Mouse (Mus musculus) small intestine, adult 2 months (tissue): ENCODE results near the gene Trabd2b. TPM values are rescaled to one million over a fixed set of nuclear protein-coding genes. Genes with fewer than 3 reads are reported as not detected.

ENCODE experiments used
- H3K27ac ChIP-seq: fragments of 200-500 bp; 2 replicates; pipeline ENCODE4 v1.5.1; 2012; ENCODE audit warnings: low read depth, low read length, control low read depth, inconsistent platforms; ENCODE audit not compliant: insufficient read depth
- H3K27me3 ChIP-seq: fragments of 200-500 bp; 2 replicates; pipeline ENCODE4 v1.6.1; 2012; ENCODE audit warnings: mild to moderate bottlenecking, moderate library complexity, low read length, inconsistent platforms; ENCODE audit not compliant: control insufficient read depth, insufficient read depth
- H3K36me3 ChIP-seq: fragments of 200-500 bp; 2 replicates; pipeline ENCODE4 v1.6.1; 2012; ENCODE audit warnings: mild to moderate bottlenecking, low read length, control low read depth, inconsistent platforms; ENCODE audit not compliant: control insufficient read depth, insufficient read depth
- H3K4me1 ChIP-seq: fragments of 200-500 bp; 2 replicates; pipeline ENCODE4 v1.6.1; 2012; ENCODE audit warnings: low read length, inconsistent platforms, mixed read lengths; ENCODE audit not compliant: control insufficient read depth, insufficient read depth, insufficient read length
- H3K4me3 ChIP-seq: fragments of 200-500 bp; 2 replicates; pipeline ENCODE4 v1.5.1; 2012; ENCODE audit warnings: low read depth, mild to moderate bottlenecking, control low read depth, inconsistent platforms, low read length, moderate library complexity
- CTCF ChIP-seq: fragments of 200-500 bp; IDR thresholded peaks from 2 replicates; pipeline ENCODE4 v1.5.1; 2012; ENCODE audit warnings: low read depth, mild to moderate bottlenecking, control low read depth, inconsistent platforms, low read length, moderate library complexity, mixed read lengths; ENCODE audit not compliant: insufficient replicate concordance, insufficient read length; ENCODE audit errors: extremely low read depth
- POLR2A ChIP-seq: fragments of 200-500 bp; IDR thresholded peaks from 2 replicates; pipeline ENCODE4 v1.6.1; 2012; ENCODE audit warnings: low read depth, mild to moderate bottlenecking, control low read depth, inconsistent platforms, low read length, moderate library complexity
- WGBS: fragments of 180-500 bp; shearing (Covaris S2); methylation state at CpG from one replicate; pipeline ENCODE4 v1.1.7; 2018; 5-methylcytosine and 5-hydroxymethylcytosine counted together
- polyA plus RNA-seq: library from polyadenylated mRNA; depleted of rRNA; stranded (reverse); fragments of >200 nt; gene quantifications from 2 replicates; pipeline ENCODE4 v1.2.3, GENCODE M21; 2012

Trabd2b gene
- polyA plus RNA-seq, 1 experiment, result 0.32 TPM

DNA sequence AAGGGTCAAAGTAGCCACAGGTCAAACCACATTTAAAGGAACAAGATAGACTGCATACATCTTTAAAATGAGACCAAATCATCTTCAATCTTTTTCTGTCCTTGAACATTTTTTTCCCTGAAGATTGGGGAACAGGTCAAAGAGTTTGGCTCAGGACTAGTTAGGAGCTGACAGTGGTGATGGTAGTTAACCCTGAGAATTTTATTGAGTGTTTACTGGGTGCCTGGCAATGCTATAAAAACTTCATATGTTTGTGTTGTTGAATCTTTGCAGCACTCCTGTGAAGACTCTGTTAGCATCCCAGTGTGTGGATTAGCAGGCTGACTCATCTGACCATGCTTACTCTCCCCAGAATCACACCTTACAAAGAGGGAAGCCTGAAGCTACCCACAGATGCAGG, 238.8 kb downstream of the Trabd2b start:
- no peaks in the 10 kb centered on the region for H3K36me3 ChIP-seq
- H3K27me3 ChIP-seq, result no peaks in the 10 kb centered on the region
- H3K27ac ChIP-seq, result no peak overlapping the region
- no peak overlapping the region for H3K4me3 ChIP-seq
- TF ChIP-seq CTCF (no peak), POLR2A (no peak)
- no peaks in the 10 kb centered on the region; the same call in 1 of the 2 replicates for H3K4me1 ChIP-seq

DNA sequence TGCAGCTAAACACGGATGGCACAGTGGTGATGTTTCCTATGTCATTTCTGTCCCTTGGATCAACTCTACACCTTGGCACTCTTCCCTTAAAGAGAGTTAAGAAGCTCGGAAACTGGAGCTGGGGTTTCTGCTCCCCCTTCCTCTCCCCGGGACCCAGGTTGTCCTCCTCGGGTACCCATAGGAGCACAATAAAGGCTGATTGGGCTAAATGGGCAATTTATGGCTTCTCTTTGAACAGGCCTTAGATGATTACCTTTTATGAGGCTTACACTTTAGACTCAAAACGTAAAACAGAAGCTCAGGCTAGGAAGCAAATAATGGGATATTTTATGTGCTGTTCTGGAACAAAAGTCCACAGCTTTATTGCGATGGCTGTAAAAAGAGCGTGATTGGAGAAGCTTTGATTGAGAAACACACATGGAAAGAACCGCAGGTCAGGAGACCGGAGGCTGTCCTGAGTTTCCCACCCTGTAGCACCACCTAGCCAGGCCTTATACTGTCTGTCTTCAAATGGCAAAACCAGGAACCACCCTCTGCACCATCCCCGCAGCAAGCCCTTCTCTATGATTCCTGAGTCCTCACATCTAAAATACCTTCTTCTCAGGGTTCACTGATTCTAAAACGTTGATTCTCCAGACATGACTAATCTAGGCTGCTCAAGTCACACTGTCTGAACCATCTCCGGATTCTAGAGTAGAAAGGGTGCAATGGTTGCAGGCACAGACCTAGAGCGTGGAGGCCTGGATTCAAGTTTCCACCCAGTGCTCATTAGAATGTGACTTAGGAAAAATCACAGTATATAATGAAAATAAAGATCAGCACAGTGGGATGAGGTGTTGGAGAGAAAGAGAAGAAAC, 240.5 kb downstream of the Trabd2b start:
- WGBS, result 22% methylated on average over 13 of the region's 13 CpGs
- Histone ChIP-seq H3K27me3 (no peaks in the 10 kb centered on the region), H3K36me3 (no peaks in the 10 kb centered on the region), H3K4me1 (no peaks in the 10 kb centered on the region; the same call in 1 of the 2 replicates), H3K4me3 (no peak overlapping the region), H3K27ac (peak overlapping the region; percentile 83)
- TF ChIP-seq POLR2A, result no peak

DNA sequence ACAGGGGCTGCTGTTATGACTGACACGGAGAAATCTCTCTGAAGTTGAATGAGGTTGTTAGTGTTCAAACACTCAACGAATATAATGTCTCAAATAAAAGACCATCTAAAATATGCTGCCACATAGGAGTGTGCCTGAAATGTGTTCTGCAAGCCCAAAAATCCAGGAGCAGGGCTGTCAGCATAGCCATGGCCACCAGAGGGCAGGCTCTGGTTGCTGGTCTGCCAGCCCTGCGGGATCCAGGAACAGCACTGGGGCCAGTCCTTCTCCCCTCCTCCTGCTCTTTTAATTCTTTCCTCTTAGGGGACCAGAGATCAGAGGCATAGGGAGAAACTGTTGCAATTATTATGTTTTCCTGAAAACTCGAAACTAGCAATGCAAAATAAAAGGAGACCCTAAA, 241.2 kb downstream of the Trabd2b start:
- Histone ChIP-seq H3K36me3 (no peaks in the 10 kb centered on the region), H3K4me3 (no peak overlapping the region), H3K4me1 (no peaks in the 10 kb centered on the region; the same call in 1 of the 2 replicates), H3K27ac (no peak overlapping the region), H3K27me3 (no peaks in the 10 kb centered on the region)
- 1% methylated on average over 4 of the region's 4 CpGs for WGBS
- no peak for TF ChIP-seq POLR2A
- peak; percentile 93 for TF ChIP-seq CTCF

DNA sequence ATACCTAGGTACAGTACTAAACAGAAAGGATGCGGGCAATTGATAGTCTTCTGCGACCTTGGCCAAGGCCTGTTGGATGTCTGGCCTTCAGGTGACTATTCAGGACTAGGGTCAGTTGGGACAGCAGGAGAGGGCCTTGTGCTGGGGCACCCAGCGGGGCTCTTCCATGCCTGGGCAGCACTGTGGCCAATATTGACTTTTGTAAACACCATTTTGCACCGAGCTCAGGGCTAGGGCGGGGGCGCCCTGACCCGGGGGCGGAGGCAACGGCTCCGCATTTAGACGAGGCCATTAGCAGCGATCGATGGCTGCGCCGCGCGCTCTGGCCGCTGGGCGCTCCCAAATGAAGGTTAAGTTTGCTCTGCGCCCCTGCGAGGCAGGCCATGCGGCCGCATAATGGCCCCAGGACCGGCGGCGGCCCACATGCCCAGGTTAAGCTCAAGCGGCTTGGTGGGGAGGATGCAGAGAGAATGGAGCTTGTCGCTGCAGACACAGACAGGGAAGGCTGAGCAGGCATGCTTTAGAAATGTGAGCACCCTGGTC, 242.1 kb downstream of the Trabd2b start:
- no peaks in the 10 kb centered on the region for H3K27me3 ChIP-seq
- TF ChIP-seq CTCF (no peak), POLR2A (no peak)
- H3K4me1 ChIP-seq, result no peaks in the 10 kb centered on the region; the same call in 1 of the 2 replicates
- WGBS, result 50% methylated on average over 28 of the region's 28 CpGs
- no peak overlapping the region for H3K4me3 ChIP-seq
- H3K36me3 ChIP-seq, result no peaks in the 10 kb centered on the region
- H3K27ac ChIP-seq, result no peak overlapping the region

DNA sequence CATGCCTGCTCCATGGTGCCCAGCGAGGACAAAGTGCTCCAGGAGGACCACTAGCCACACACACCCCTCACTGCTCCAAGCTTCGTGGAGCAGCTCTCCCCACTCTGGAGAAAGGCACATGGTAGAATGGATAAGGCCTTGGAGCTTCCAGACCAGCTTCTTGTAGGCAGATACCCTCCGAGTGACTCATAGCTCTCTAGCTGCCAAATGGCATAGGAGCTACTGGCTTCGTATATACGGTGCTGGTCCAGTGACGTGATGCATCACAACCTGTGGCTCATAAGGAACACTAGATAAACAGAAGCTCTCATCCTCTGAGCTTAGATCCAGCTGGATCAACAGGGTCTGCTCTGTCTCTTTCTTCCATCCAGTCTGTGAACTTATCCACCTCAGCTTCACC, 244.0 kb downstream of the Trabd2b start:
- WGBS, result 80% methylated on average over 6 of the region's 6 CpGs
- Histone ChIP-seq H3K27ac (no peak overlapping the region), H3K27me3 (no peaks in the 10 kb centered on the region), H3K36me3 (no peaks in the 10 kb centered on the region), H3K4me1 (no peaks in the 10 kb centered on the region; the same call in 1 of the 2 replicates), H3K4me3 (no peak overlapping the region)
- TF ChIP-seq CTCF (no peak), POLR2A (no peak)

DNA sequence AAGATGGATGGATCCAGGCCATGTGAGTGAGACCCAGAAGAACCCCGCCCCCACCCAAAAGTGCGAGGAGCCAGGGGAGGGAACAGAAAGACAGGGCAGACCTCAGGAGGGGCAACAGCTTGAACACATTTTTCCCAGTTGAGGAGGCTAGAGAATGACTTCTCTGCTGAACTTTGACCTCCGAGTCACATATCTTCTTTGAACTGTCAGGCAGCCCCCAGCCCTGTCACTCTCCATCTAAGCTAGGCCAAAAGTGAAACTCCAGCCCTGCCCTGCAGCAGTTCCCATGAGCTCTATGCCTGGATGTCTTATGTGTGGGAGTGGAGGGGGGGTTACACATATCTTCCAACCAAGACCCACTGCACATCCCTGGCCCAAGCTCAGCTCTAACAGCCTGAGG, 244.5 kb downstream of the Trabd2b start:
- WGBS, result 87% methylated on average over 3 of the region's 3 CpGs
- H3K36me3 ChIP-seq, result no peaks in the 10 kb centered on the region
- H3K27me3 ChIP-seq, result no peaks in the 10 kb centered on the region
- no peak overlapping the region for H3K4me3 ChIP-seq
- no peak overlapping the region for H3K27ac ChIP-seq
- H3K4me1 ChIP-seq, result no peaks in the 10 kb centered on the region; the same call in 1 of the 2 replicates
- no peak for TF ChIP-seq POLR2A

DNA sequence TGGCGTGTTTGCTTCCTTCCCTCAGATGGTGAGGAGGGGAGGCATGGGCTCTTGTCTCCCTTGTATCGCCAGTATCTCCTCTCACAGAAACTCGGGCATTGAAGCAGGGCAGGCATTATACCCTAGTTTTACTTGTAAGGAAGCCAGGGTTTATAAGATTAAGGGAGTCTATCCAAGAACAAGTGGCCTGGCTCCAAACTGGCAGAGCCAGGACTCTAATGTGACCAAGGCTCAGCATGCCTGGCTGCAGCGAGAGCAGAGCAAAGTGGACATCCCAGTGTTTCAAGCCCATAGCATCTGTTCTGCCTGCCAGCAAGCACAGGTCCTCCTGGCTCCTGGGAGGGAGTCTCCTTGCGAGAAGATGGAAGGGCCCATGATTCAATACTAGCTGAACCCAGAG, 245.1 kb downstream of the Trabd2b start:
- Histone ChIP-seq H3K27ac (no peak overlapping the region), H3K36me3 (no peaks in the 10 kb centered on the region), H3K4me1 (no peaks in the 10 kb centered on the region), H3K4me3 (no peak overlapping the region), H3K27me3 (no peaks in the 10 kb centered on the region)
- TF ChIP-seq CTCF, result no peak
- no peak for TF ChIP-seq POLR2A
- WGBS, result 79% methylated on average over 5 of the region's 5 CpGs
